Mouse (Mus musculus): ENCODE data around the gene Gm11563. TPM values are rescaled to one million over a fixed set of nuclear protein-coding genes. Genes with fewer than 3 reads are reported as not detected.
"Not testable (repeated sequence)": the region's sequence is repeated elsewhere in the genome, so short reads cannot be mapped to it uniquely, and the experiment has no call there.

The Gm11563 gene
- polyA plus RNA-seq, 1 experiment from 2014 or later: not detected

DNA sequence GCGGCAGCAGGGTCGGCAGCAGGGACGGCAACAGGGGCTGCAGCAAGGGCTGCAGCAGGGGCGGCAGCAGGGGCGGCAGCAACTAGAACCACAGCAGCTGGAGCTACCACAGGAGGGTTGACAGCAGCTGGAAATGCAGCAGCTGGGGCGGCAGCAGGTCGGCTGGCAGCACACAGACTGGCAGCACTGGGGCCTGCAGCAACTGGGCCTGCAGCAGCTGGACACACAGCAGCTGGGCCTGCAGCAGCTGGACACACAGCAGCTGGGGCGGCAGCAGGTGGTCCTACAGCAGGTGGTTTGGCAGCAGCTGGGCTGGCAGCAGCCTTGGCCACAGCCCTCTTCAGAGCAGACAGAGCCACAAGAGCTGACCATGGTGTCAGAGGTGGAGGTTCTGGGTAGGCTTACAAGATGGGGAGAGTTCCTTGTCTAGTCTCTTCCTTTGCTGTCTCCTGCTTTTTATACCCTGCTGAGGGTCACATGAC, 24.1 kb downstream of the Gm11563 start, which contains the start of gene Krtap4-2:
Krtap4-2 (minus strand) TSS at position 432 of the 482 bp plus-strand sequence.
- no peak within 1 kb of the TSS for H3K4me3 ChIP-seq (ENCODE audit: low read depth, low read length)
- WGBS (ENCODE audit: insufficient replicate concordance): 32% methylated on average over 8 of the region's 8 CpGs
- H3K4me2 ChIP-seq (ENCODE audit: low read depth, low read length): no peak within 1 kb of the TSS
- H3K9ac ChIP-seq (replicated peaks): no peak within 1 kb of the TSS
- DNase-seq: no peak
- H3K27ac ChIP-seq (ENCODE audit: low read depth): no peak within 1 kb of the TSS
- H3K9me3 ChIP-seq (ENCODE audit: low read length): no peaks in the 10 kb centered on the region
- no peaks in the 10 kb centered on the region for H3K36me3 ChIP-seq (replicated peaks; ENCODE audit: insufficient read depth, low read length)
- no peak for ATAC-seq
- no peaks in the 10 kb centered on the region for H3K27me3 ChIP-seq (ENCODE audit: insufficient read depth, low read length)
- TF ChIP-seq CTCF (IDR thresholded peaks at IDR 0.05; ENCODE audit: low read depth): no peak
- no peak for TF ChIP-seq EP300 (IDR thresholded peaks at IDR 0.05; ENCODE audit: low read depth)
- no peaks in the 10 kb centered on the region for H3K4me1 ChIP-seq (ENCODE audit: insufficient read depth)

DNA sequence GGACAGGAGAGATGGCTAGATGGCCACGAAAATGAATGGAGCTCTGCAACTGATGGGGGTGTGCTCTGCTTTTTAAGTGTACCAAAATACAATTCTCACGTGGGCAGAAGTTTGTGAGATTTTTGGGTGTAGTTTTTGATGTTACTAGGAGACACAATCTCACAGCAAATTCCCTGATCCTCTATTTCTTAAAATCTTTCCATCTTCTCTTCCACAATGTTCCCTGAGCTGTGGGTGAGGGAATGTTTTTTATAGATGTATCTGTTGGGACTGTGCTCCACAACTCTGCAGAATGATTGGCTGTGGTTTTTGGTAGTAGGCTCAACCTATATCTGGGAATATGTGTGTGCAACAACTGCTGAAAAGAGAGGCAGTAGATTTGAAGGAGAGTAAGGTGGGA, 25.5 kb downstream of the Gm11563 start:
- Histone ChIP-seq H3K36me3 (replicated peaks; ENCODE audit: insufficient read depth, low read length) (no peaks in the 10 kb centered on the region), H3K27ac (ENCODE audit: low read depth) (no peak overlapping the region), H3K4me1 (ENCODE audit: insufficient read depth) (no peaks in the 10 kb centered on the region), H3K9me3 (ENCODE audit: low read length) (no peaks in the 10 kb centered on the region), H3K9ac (replicated peaks) (no peak overlapping the region), H3K4me2 (ENCODE audit: low read depth, low read length) (no peak overlapping the region), H3K27me3 (ENCODE audit: insufficient read depth, low read length) (no peaks in the 10 kb centered on the region), H3K4me3 (ENCODE audit: low read depth, low read length) (no peak overlapping the region)
- 53% methylated on average over 2 of the region's 2 CpGs for WGBS (ENCODE audit: insufficient replicate concordance)
- ATAC-seq (no peak), DNase-seq (no peak)
- TF ChIP-seq CTCF (IDR thresholded peaks at IDR 0.05; ENCODE audit: low read depth) (no peak), EP300 (IDR thresholded peaks at IDR 0.05; ENCODE audit: low read depth) (no peak)

DNA sequence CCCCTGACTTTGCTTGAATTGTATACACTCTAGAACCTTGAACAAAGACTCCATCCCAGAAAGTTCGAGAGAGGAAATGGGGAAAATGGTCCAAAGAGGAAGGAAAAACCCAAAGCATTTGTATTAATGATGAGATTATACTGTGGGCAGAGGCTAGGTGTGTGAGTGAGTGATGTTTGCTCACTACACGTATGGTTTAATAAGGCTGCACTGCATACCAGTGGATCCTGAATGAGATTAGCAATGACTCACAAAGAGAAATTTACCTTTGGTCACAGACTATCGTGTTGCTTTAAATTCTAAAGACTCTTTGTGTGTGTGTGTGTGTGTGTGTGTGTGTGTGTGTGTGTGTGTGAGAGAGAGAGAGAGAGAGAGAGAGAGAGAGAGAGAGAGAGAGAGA, 27.9 kb downstream of the Gm11563 start:
- Histone ChIP-seq H3K4me2 (ENCODE audit: low read depth, low read length) (no peak overlapping the region), H3K4me1 (ENCODE audit: insufficient read depth) (no peaks in the 10 kb centered on the region), H3K27me3 (ENCODE audit: insufficient read depth, low read length) (no peaks in the 10 kb centered on the region), H3K4me3 (ENCODE audit: low read depth, low read length) (no peak overlapping the region), H3K9me3 (ENCODE audit: low read length) (no peaks in the 10 kb centered on the region), H3K27ac (ENCODE audit: low read depth) (no peak overlapping the region), H3K36me3 (replicated peaks; ENCODE audit: insufficient read depth, low read length) (no peaks in the 10 kb centered on the region), H3K9ac (replicated peaks) (no peak overlapping the region)
- no peak for DNase-seq
- ATAC-seq: no peak
- no peak for TF ChIP-seq CTCF (IDR thresholded peaks at IDR 0.05; ENCODE audit: low read depth)
- WGBS (ENCODE audit: insufficient replicate concordance): 63% methylated on average over 3 of the region's 3 CpGs

DNA sequence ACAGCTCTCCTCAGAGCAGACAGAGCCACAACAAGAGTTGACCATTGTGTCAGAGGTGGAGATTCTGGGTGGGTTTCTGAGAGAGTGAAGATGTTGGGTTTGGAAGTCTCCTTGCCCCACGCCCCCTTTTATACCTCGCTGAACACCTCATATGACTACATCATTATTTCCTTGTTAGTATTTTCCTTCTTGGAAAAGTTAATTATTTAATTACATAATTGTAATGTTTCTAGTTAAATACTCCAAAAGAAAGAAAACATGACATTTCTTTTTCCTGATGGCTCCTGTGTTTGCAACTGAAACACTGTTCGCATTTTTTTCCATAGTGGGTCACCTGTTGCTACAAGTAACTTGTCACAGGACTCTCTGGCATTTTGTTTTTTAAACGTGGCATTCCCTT, 30.6 kb downstream of the Gm11563 start, which contains the start of gene Krtap4-1:
Krtap4-1 (minus strand) TSS at position 101 of the 400 bp plus-strand sequence.
- H3K9me3 ChIP-seq (ENCODE audit: low read length): no peaks in the 10 kb centered on the region
- H3K9ac ChIP-seq (replicated peaks): no peak within 1 kb of the TSS
- 70% methylated on average over 4 of the region's 4 CpGs for WGBS (ENCODE audit: insufficient replicate concordance)
- H3K4me1 ChIP-seq (ENCODE audit: insufficient read depth): no peaks in the 10 kb centered on the region
- no peak within 1 kb of the TSS for H3K4me2 ChIP-seq (ENCODE audit: low read depth, low read length)
- DNase-seq (no peak), ATAC-seq (no peak)
- no peaks in the 10 kb centered on the region for H3K36me3 ChIP-seq (replicated peaks; ENCODE audit: insufficient read depth, low read length)
- no peak within 1 kb of the TSS for H3K27ac ChIP-seq (ENCODE audit: low read depth)
- no peak for TF ChIP-seq EP300 (IDR thresholded peaks at IDR 0.05; ENCODE audit: low read depth)
- no peak for TF ChIP-seq CTCF (IDR thresholded peaks at IDR 0.05; ENCODE audit: low read depth)
- H3K4me3 ChIP-seq (ENCODE audit: low read depth, low read length): no peak within 1 kb of the TSS
- no peaks in the 10 kb centered on the region for H3K27me3 ChIP-seq (ENCODE audit: insufficient read depth, low read length)

DNA sequence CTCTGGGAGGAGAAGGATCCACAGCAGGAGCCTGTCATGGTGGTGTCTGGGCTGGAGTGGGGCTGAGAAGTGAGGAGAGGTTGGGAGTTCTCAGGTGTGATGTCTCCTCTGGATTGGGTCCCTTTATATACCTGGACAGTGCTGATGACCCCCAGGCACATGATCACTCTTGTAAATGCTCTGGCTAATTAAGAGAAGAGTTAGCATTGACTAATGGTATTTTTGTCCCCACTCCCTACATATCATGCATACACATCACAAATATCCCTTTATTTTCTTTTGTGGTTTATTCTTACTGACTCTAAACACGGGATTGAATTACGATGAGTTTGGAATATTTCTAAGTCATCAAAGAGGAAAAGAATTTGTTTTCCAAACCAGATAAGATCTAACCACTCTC, 38.4 kb downstream of the Gm11563 start, which contains the start of gene Gm11562:
Gm11562 (minus strand) TSS at position 101 of the 400 bp plus-strand sequence.
- Histone ChIP-seq H3K4me2 (ENCODE audit: low read depth, low read length) (no peak within 1 kb of the TSS), H3K27me3 (ENCODE audit: insufficient read depth, low read length) (no peaks in the 10 kb centered on the region), H3K9me3 (ENCODE audit: low read length) (no peaks in the 10 kb centered on the region), H3K9ac (replicated peaks) (no peak within 1 kb of the TSS), H3K27ac (ENCODE audit: low read depth) (no peak within 1 kb of the TSS), H3K36me3 (replicated peaks; ENCODE audit: insufficient read depth, low read length) (no peaks in the 10 kb centered on the region), H3K4me1 (ENCODE audit: insufficient read depth) (no peaks in the 10 kb centered on the region), H3K4me3 (ENCODE audit: low read depth, low read length) (no peak within 1 kb of the TSS)
- no peak for TF ChIP-seq CTCF (IDR thresholded peaks at IDR 0.05; ENCODE audit: low read depth)
- no peak for TF ChIP-seq EP300 (IDR thresholded peaks at IDR 0.05; ENCODE audit: low read depth)
- 71% methylated on average over 2 of the region's 2 CpGs for WGBS (ENCODE audit: insufficient replicate concordance)
- no peak for DNase-seq
- no peak for ATAC-seq

DNA sequence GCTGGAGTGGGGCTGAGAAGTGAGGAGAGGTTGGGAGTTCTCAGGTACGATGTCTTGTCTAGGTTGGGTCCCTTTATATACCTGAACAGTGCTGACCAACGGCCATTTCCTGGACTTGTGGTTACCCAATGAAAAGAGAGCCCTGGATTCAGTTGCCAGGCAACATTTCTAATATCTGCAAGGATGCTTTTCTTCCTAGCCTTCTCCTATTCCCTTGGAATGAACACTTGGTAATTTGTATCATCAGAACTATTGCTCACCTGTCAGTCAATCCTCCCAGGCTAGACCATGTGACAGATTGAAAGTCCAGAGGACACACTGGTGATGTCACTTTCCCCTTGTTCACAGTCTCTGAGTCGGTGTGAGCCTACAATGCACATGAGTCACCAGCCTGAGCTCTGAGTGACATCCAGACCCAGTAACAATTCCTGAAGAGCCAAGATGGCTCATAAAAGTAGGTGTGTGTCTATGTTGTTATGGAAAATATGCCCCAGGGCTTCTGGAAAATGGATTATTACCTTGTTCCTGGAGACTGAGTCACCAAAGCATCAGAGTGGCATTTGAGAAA, 43.9 kb downstream of the Gm11563 start, which contains the start of gene Krtap2-4:
Krtap2-4 (minus strand) TSS at position 51 of the 568 bp plus-strand sequence.
- Histone ChIP-seq H3K4me3 (ENCODE audit: low read depth, low read length) (no peak within 1 kb of the TSS), H3K36me3 (replicated peaks; ENCODE audit: insufficient read depth, low read length) (no peaks in the 10 kb centered on the region), H3K9ac (replicated peaks) (no peak within 1 kb of the TSS), H3K4me2 (ENCODE audit: low read depth, low read length) (no peak within 1 kb of the TSS), H3K27me3 (ENCODE audit: insufficient read depth, low read length) (no peaks in the 10 kb centered on the region), H3K4me1 (ENCODE audit: insufficient read depth) (no peaks in the 10 kb centered on the region), H3K27ac (ENCODE audit: low read depth) (no peak within 1 kb of the TSS), H3K9me3 (ENCODE audit: low read length) (no peaks in the 10 kb centered on the region)
- DNase-seq (no peak), ATAC-seq (no peak)
- TF ChIP-seq EP300 (IDR thresholded peaks at IDR 0.05; ENCODE audit: low read depth) (no peak), CTCF (IDR thresholded peaks at IDR 0.05; ENCODE audit: low read depth) (no peak)
- 61% methylated on average over 3 of the region's 3 CpGs for WGBS (ENCODE audit: insufficient replicate concordance)

DNA sequence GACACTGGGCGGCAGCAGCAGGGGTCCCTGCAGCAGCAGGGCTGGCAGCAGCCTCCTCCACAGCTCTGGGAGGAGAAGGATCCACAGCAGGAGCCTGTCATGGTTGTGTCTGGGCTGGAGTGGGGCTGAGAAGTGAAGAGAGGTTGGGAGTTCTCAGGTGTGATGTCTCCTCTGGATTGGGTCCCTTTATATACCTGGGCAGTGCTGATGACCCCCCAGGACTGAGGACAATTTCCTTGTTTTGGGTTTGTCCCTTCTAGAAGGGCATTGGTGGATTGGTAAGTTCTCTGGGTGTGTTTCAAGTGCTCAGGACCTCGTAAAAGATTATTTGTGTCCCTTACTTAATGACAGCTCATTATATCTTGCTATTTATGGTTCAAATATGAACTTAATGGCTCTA, 48.7 kb downstream of the Gm11563 start, which contains the start of gene Gm11937:
Gm11937 (minus strand) TSS at position 101 of the 400 bp plus-strand sequence.
- not testable (repeated sequence) for H3K4me3 ChIP-seq (ENCODE audit: low read depth, low read length); H3K9me3 ChIP-seq (ENCODE audit: low read length); H3K4me1 ChIP-seq (ENCODE audit: insufficient read depth); H3K36me3 ChIP-seq (replicated peaks; ENCODE audit: insufficient read depth, low read length); H3K27ac ChIP-seq (ENCODE audit: low read depth); H3K27me3 ChIP-seq (ENCODE audit: insufficient read depth, low read length); DNase-seq; H3K9ac ChIP-seq (replicated peaks); H3K4me2 ChIP-seq (ENCODE audit: low read depth, low read length); ATAC-seq
- WGBS (ENCODE audit: insufficient replicate concordance): 64% methylated on average over 1 of the region's 2 CpGs
